Mouse (Mus musculus) activated CD4-positive, CD25-positive, alpha-beta regulatory T cell, adult 4 months (primary cell): ENCODE results near the gene Pde4d. TPM values are rescaled to one million over a fixed set of nuclear protein-coding genes. Genes with fewer than 3 reads are reported as not detected.

Experiments
- ATAC-seq: one replicate; pipeline ENCODE4 v1.8.0; 2017
- polyA plus RNA-seq, 2 experiments: library from polyadenylated mRNA; unstranded; fragments of 100-300 nt; shearing (Covaris generic); gene quantifications; one replicate each; pipeline ENCODE4 v1.2.1; 2017

Gene Pde4d
- polyA plus RNA-seq, 2 experiments from 2014 or later, result 7.3 to 7.6 TPM

- ATAC-seq, result no peak
Observed at GRCm38 (mm10) chr13:109840251-109840650, 1390.5 kb downstream of the Pde4d start.

- ATAC-seq, result no peak
Observed at GRCm38 (mm10) chr13:109841140-109841822, 1391.5 kb downstream of the Pde4d start.

GRCm38 (mm10) chr13:109842982-109843381 lies 1393.2 kb downstream of the Pde4d start:
- peak; percentile 51 for ATAC-seq

GRCm38 (mm10) chr13:109844828-109845227 lies 1395.1 kb downstream of the Pde4d start:
- peak; percentile 74 for ATAC-seq

GRCm38 (mm10) chr13:109863826-109864225 lies 1414.1 kb downstream of the Pde4d start:
- no peak for ATAC-seq

GRCm38 (mm10) chr13:109864311-109864710 lies 1414.6 kb downstream of the Pde4d start:
- no peak for ATAC-seq

- ATAC-seq, result no peak
Observed at GRCm38 (mm10) chr13:109880392-109880791, 1430.6 kb downstream of the Pde4d start.

- ATAC-seq, result no peak
Observed at GRCm38 (mm10) chr13:109881161-109881857, 1431.6 kb downstream of the Pde4d start.

GRCm38 (mm10) chr13:109883636-109884035 lies 1433.9 kb downstream of the Pde4d start:
- no peak for ATAC-seq

- no peak for ATAC-seq
Observed at GRCm38 (mm10) chr13:109884812-109885211, 1435.1 kb downstream of the Pde4d start.

- no peak for ATAC-seq
Observed at GRCm38 (mm10) chr13:109888293-109888692, 1438.5 kb downstream of the Pde4d start.

GRCm38 (mm10) chr13:109891194-109891909 lies 1441.6 kb downstream of the Pde4d start:
- no peak for ATAC-seq

GRCm38 (mm10) chr13:109891910-109892265 lies 1442.1 kb downstream of the Pde4d start:
- no peak for ATAC-seq

- ATAC-seq, result no peak
Observed at GRCm38 (mm10) chr13:109899442-109900428, 1450.0 kb downstream of the Pde4d start.

- no peak for ATAC-seq
Observed at GRCm38 (mm10) chr13:109901811-109902210, 1452.1 kb downstream of the Pde4d start.

GRCm38 (mm10) chr13:109902460-109902854 lies 1452.7 kb downstream of the Pde4d start:
- ATAC-seq, result peak; percentile 48

GRCm38 (mm10) chr13:109902855-109903763 lies 1453.4 kb downstream of the Pde4d start:
- peak; percentile 45 for ATAC-seq

GRCm38 (mm10) chr13:109903764-109904510 lies 1454.2 kb downstream of the Pde4d start:
- peak; percentile 8 for ATAC-seq

- no peak for ATAC-seq
Observed at GRCm38 (mm10) chr13:109906342-109906888, 1456.7 kb downstream of the Pde4d start.

GRCm38 (mm10) chr13:109907634-109908033 lies 1457.9 kb downstream of the Pde4d start:
- peak; percentile 68 for ATAC-seq
